Mouse (Mus musculus) brain, embryonic 14.5 days (tissue): Measurements from ENCODE around the gene Bcl9l. TPM values are rescaled to one million over a fixed set of nuclear protein-coding genes. Genes with fewer than 3 reads are reported as not detected.
A peak's percentile ranks its signal among the peaks of the same experiment; 100 is the strongest.
"Not testable (repeated sequence)": the region's sequence is repeated elsewhere in the genome, so short reads cannot be mapped to it uniquely, and the experiment has no call there.

ENCODE experiments used
- DNase-seq: peaks from one replicate; pipeline ENCODE4 v3.0.0-alpha.2; 2011; ENCODE audit warnings: low read depth
- CTCF ChIP-seq: fragments of 200-500 bp; IDR thresholded peaks from 2 replicates; pipeline ENCODE4 v1.5.1; 2012; ENCODE audit warnings: inconsistent platforms, mild to moderate bottlenecking, moderate library complexity, borderline replicate concordance; ENCODE audit not compliant: insufficient read depth, insufficient read length; ENCODE audit errors: extremely low read depth
- POLR2A ChIP-seq: fragments of 200-500 bp; IDR thresholded peaks from 2 replicates; pipeline ENCODE4 v1.6.1; 2012; ENCODE audit warnings: mild to moderate bottlenecking, inconsistent platforms, borderline replicate concordance; ENCODE audit not compliant: poor library complexity, insufficient read depth, insufficient read length, severe bottlenecking; ENCODE audit errors: extremely low read depth
- polyA plus RNA-seq: library from polyadenylated mRNA; depleted of rRNA; stranded (reverse); fragments of >200 nt; gene quantifications from 2 replicates; pipeline ENCODE4 v1.2.3, GENCODE M21; 2012; rRNA removed

Gene Bcl9l
- polyA plus RNA-seq, result 14.4 and 35.5 TPM in 2 replicates

DNA sequence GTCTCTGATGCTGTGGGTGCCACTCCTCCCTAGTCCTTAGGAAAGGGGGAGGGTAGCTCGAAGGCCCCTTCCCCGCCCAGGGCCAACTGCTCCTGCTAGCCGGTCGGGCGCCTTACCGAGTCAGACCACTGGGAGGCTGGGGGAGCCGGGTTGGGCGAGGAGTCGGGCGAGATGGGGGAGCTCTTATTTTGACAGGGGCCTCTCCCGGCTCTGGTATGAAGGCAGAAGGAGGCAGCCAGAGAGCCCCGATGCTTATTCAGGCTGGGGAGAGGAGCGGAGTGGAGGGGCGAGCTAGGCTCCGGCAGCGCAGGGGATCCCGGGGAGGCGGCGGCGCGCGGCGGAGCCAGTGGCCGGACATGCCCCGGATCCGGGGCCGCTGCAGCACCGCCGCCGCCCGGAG is at the start of gene Bcl9l:
Gene Bcl9l, plus strand, starts transcription at position 274 of the 400 bp plus-strand sequence.
- TF ChIP-seq CTCF, result peak; percentile 80
- TF ChIP-seq POLR2A, result peak; percentile 78

DNA sequence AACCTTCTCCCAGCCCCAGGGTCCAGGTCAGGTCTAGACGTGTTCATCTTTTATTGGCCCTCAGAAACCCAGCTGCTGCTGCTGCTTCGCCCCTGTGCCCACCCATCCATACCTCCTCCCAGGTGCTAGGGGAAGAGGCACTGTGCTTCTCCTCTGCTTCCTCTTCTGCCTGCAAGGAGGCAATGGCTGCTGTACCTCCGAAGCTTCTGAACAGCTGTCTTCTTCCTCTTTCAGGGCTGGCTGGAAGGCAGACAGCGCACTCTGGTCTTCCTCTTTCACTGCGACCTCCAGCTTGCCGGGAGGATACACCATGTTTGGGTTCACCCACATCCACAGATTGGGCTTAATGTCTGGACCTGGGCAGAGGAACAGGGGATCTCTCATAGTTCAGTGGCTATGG is 46.9 kb upstream of the Bcl9l start:
- TF ChIP-seq POLR2A (no peak), CTCF (no peak)
- no peak for DNase-seq

More for the DNA sequence above, at the start of gene Bcl9l:
- peak; percentile 98 for DNase-seq

DNA sequence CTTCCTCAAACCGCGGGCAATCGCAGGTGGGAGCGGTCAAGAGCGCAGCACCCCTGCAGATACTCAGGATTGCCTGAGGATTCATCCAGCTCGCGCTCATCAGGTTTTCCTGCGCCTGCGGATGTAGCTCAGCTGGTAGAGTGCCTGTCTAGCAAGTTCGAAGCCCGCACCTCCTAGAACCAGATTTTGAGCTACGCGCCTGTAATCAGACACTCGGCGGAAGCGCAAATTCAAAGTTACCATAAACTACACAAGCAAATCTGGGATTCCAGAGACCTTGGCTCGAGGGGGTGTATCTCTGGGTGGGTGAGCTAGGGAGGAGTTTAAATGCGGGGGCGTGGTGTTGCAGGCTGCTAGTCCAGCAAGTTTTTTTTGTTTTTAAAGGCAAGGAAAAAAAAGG is 41.7 kb upstream of the Bcl9l start, which contains the start of gene Foxr1:
Gene Foxr1, minus strand, starts transcription at position 176 of the 400 bp plus-strand sequence.
- TF ChIP-seq POLR2A, result no peak
- TF ChIP-seq CTCF, result no peak
- DNase-seq, result no peak

DNA sequence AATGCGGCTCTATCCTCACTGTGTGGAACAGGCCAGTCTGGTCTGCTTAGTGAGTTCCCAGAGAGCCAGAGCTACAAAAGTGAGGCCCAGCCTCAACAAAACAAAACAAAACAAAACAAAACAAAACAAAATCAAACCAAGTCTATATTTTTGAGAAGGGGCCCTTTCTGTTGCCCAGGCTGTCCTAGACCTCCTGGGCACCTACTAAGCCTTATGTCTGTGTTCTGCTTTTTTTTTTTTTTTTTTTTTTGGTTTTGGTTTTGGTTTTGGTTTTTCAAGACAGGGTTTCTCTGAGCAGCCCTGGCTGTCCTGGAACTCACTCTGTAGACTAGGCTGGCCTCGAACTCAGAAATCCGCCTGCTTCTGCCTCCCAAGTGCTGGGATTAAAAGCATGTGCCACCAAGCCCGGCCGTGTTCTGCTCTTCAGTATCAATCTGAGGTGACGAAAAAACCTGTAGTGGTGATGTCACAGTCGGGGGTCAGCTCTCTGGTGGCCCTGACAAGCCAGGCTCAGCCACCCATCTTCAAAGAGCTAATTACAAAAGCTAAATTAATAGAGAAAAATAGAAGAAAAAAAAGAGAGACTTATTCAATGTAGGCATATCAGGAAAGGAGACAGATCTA is 38.1 kb upstream of the Bcl9l start:
- DNase-seq, result not testable (repeated sequence)

DNA sequence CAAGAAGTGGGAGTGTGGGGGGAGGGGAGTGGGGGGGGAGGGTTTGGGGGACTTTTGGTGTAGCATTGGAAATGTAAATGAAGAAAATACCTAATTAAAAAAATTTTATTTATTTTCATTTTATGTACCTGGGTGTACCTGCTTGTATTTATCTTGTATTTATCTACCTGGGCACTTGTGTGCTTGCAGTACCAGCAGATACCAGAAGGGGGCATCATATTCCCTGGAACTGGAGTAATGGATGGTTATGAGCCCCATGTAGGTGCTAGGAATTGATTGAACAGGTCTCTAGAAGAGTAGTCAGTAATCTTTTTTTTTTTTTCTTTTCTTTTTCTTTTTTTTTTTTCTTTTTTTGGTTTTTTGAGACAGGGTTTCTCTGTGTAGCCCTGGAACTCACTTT is 32.2 kb upstream of the Bcl9l start:
- TF ChIP-seq CTCF, result peak; percentile 39; the same call in 1 of the 2 replicates
- no peak for TF ChIP-seq POLR2A

DNA sequence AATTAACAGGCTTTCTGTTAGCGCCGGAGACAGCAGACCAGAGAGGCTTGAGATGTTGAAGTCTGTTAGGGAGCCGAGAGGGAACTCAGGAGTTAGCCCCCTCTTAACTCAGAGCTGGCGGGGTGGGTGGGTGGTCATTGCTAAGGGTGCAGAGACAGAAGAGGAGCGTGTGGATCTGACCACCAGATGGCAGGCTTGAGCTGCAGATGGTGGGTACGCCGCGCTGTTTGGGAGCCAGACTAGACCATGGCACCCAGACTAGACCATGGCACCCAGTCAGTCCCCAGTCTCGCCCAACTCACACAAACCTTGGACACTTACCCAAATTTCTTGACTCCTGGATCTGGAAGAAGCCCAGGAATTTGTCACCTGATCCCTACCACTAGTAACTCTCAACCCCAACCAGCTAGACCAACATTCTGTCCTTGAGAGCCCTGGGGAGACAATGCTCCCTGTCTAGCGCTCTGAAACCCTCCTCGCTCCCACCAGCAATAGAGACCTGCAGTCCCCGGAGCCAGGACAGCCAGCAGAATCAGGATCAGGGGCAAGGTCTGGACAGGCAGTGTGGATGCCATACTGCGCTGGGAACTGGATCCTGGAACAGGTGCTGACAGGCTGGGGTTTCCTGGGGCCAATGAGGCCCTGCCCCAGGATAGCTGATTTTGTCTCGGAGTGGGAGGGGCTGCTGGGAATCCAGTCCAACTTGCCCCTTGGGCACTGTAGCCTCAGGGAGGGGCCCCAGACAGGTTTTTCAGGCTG is 28.3 kb upstream of the Bcl9l start:
- no peak for TF ChIP-seq POLR2A
- TF ChIP-seq CTCF, result peak; percentile 99

More for the DNA sequence above, 32.2 kb upstream of the Bcl9l start:
- DNase-seq, result no peak

DNA sequence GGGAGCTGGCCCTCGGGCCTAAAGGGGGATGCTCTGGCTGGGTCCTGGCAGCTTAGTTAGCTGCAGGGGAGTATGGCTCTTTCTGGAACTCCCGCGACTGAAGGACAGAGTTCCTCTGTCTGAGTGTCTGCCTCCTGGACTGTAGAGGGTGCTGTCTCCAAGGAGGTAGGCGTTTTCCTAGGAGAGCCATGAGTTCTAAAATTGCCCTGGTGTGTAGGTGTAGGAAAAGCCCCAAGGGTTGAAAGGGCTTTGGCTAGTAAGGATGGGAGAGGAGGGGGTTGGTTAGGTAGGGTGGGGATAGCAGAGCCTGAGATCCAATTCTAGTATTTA is 27.8 kb upstream of the Bcl9l start, which contains the start of gene Upk2:
Gene Upk2, minus strand, starts transcription at position 86 of the 330 bp plus-strand sequence.
- peak; percentile 17 for DNase-seq
- TF ChIP-seq POLR2A, result no peak
- TF ChIP-seq CTCF, result peak; percentile 39; the same call in 1 of the 2 replicates

More for the DNA sequence above, 28.3 kb upstream of the Bcl9l start:
- DNase-seq, result peak; percentile 89

DNA sequence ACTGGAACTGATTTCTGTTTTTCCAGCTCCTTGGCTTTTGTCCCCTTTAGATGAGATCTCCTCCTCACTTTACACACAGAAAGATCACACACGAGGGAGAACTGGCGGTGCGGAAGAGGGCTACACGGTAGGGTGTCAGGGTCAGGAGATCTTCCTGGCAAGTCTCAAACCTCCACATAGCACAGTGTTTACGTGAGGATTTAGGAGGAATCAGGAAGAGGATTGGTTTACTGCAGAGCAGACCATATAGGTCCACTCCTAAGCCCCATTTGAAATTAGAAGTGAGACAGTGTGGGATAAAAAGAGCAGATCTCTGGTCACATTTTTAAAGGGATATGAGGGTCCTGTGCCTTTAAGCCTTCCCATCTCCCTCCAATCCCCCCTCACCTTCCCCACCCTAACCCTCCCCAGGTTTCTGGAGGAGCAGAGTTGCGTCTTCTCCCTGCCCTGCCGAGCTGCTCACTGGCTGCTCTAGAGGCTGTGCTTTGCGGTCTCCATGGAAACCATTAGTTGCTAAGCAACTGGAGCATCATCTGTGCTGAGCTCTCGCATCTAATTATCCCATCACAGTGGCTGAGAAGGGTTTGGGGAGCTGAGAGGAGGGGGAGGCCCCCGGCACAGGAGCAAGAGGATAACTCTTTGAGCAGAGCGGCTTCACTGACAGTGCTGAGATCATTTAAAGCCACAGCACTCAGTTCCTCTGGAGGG is 25.4 kb upstream of the Bcl9l start:
- no peak for TF ChIP-seq CTCF
- TF ChIP-seq POLR2A, result no peak

DNA sequence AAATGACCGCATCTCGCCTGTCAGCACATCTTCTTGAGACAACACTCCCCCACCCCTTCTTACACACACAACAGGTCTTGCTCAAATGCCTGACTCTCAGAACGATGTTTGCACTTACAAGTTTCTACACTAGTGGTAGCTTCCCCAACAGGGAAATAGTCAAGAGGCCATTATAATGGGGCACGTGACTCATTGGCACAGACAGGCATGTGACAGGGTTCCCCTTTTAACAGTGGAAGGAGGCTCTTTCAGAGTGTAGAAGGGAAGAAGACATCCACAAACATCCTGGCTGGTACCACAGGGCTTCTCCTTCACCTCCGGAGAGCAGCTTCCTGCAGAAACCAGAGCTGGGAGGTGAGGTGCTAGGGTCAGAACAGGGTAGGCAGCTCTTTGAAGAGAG is 20.7 kb upstream of the Bcl9l start:
- TF ChIP-seq POLR2A (no peak), CTCF (no peak)

More for the DNA sequence above, 25.4 kb upstream of the Bcl9l start:
- DNase-seq, result peak; percentile 100

DNA sequence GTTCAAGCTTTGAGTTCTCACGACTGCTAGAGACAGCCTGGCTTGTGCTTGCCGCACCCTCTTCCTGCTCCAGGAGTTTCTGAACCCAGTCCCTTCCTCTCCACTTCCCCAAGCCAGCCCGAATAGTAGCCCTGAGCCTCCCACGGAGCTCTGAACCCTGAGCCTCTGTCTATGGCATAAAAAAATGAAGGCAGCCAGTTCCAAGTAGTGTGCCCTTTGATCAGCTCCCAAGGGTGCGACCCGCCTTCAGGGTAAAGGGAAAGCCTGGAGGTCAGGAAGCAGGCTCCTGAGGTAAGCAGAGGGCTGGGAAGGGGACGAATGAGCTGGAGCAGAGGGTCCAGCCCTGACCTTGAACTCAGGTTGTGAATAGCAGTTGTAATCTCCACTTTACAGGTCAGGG is 14.4 kb upstream of the Bcl9l start:
- TF ChIP-seq POLR2A (no peak), CTCF (no peak)
- DNase-seq, result no peak

More for the DNA sequence above, 20.7 kb upstream of the Bcl9l start:
- DNase-seq, result no peak

DNA sequence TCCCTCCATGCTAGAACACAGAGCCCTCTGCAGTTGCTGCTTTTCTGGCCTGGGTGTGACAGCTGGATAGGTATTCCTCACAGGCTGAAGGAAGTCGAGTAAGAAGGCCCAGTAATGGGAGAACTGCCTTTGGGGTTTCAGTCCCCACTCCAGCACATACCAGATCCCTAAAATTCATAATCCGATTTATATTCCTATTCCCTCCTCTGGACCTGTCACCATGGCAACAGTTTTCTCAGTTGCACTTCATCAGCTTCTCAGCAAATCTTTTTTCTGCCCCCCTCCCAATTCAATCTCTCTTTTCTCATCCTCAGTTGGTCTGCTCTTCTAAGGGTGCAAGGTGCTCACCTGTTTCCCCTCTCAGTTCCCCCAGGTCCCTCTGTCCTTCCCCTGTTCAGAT is 13.8 kb upstream of the Bcl9l start:
- DNase-seq, result peak; percentile 47
- TF ChIP-seq POLR2A (no peak), CTCF (no peak)
